Mouse (Mus musculus): ENCODE measurements at regions not wholly inside any gene's neighbourhood (a gene's known extent, or its start where the extent isn't known, plus 50 kb on each side); places are given as distances from the start of the nearest gene placed in this dataset.
"Not testable (repeated sequence)": the region's sequence is repeated elsewhere in the genome, so short reads cannot be mapped to it uniquely, and the experiment has no call there.

DNA sequence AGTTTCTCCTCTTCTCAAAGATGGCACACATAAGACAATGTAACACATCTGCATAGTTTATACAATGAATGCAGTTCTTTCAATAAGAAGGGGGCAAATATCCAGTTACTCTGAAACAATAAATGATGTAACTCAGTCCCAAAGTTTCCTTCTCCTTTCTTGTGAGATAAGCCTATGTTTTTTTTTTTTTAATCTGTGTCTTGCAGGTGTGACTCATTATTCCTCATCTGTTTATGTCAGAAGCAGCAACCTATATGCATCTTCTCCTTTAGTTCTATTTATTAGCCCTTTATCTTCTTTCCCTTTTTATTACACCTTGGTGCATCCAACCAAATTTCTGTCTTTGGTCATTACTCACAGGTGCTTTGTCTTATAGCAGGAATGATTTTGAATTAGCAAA, 523.2 kb upstream of the Pot1a start:
- DNase-seq (ENCODE audit: low read depth, low spot score) = no peak

DNA sequence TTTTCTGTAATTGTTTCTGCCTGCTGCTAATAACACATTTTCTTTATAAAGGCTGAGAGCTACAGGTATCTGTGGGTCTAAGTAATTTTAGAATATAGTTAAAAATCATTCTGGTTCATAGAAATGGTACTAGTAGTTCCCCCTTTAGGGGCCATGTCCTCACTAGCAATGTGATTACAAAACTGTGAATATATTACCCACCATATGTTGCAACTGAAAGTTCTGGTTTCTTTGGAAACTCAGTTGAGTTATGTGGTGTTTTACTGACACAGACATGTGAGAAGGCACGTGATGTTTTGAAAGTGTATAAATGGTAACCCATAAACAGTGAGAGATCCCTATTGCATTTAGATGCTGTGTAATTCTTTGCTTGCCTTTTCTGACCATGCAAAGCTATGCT, 495.1 kb upstream of the Pot1a start:
- peak; percentile 16 for DNase-seq (ENCODE audit: low read depth, low spot score)

DNA sequence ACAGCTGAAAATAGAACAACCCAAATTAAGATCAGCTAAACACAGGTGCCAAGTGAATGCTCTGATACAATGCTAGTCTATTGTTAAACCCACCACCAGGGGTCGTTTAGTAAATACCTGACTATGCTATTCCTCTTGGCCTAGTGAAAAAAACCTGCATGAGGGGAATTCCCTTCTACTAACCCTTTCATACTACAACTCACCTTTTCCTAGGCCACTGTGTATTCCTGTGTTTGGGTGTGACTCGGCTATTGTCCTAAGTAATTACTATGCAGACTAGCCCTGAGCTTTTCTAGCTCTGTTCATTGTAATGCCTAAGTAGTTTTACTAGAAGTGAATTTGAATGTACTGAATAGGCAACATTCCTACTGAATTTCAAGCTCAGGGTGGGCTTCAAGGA, 492.5 kb upstream of the Pot1a start:
- not testable (repeated sequence) for DNase-seq (ENCODE audit: low read depth, low spot score)

DNA sequence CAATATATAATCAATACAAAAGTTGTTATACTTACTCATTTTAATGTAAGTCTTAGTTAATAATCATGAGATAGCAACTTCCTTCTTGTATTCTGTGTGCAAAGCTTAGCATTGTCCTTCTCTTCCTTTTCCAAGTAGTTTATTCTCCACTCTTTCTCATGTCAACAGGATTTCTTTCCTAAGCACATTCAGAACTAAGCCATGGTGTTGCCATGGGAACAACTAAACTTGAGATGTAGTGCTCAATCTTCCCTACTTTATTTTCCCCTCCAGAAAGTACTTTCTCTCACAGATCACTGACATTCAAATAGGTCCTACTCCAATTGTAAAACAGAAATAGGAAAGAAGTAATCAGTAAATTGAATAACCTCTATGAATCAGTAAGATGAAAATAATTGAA, 490.2 kb upstream of the Pot1a start:
- no peak for DNase-seq (ENCODE audit: low read depth, low spot score)

DNA sequence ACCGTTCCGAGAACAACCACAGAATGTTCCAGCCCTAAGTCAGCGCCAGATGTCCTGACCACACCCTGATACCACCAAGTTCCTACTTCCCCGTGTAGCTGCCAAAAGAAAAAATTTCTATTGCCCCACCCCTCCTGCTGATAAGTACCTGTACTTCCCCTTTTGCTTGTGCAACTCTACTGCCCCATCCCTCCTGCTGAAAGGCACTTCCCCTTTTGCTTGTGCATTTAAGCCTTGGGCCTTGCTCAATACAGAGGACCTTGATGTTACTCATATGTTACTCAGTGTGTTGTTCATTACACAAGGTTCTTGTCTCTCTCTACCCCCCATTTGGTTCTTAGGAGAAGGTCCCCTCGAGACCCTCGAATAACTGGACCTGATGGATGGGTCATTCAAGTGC, 488.4 kb upstream of the Pot1a start:
- DNase-seq (ENCODE audit: low read depth, low spot score) = not testable (repeated sequence)

GRCm38 (mm10) chr6:26287900-26288299, 478.9 kb upstream of the Pot1a start:
- no peak for DNase-seq (ENCODE audit: low read depth, low spot score)

Measured in forelimb bud, embryonic 11.5 days (tissue).